Mouse (Mus musculus) brain, embryonic 14.5 days (tissue): ENCODE data around the gene Ngdn.

ENCODE experiments used
- CTCF ChIP-seq: fragments of 200-500 bp; IDR thresholded peaks from 2 replicates; pipeline ENCODE4 v1.5.1; 2012; ENCODE audit warnings: inconsistent platforms, mild to moderate bottlenecking, moderate library complexity, borderline replicate concordance; ENCODE audit not compliant: insufficient read depth, insufficient read length; ENCODE audit errors: extremely low read depth
- POLR2A ChIP-seq: fragments of 200-500 bp; IDR thresholded peaks from 2 replicates; pipeline ENCODE4 v1.6.1; 2012; ENCODE audit warnings: mild to moderate bottlenecking, inconsistent platforms, borderline replicate concordance; ENCODE audit not compliant: poor library complexity, insufficient read depth, insufficient read length, severe bottlenecking; ENCODE audit errors: extremely low read depth

GRCm38 (mm10) chr14:54994869-54995186, 20.4 kb upstream of the Ngdn start:
- TF ChIP-seq CTCF (no peak), POLR2A (no peak)
